Mouse (Mus musculus) megakaryocyte progenitor cell, adult 5-6 weeks (primary cell): ENCODE measurements at regions not wholly inside any gene's neighbourhood (a gene's known extent, or its start where the extent isn't known, plus 50 kb on each side); places are given as distances from the start of the nearest gene placed in this dataset.

ENCODE experiments used
- ATAC-seq: replicated peaks from 2 replicates; pipeline ENCODE4 v1.8.0; 2016; ENCODE audit warnings: mild to moderate bottlenecking, moderate TSS enrichment, inconsistent platforms; ENCODE audit not compliant: poor library complexity

- ATAC-seq, result no peak
Observed at GRCm38 (mm10) chr1:57643466-57644097, 130.4 kb upstream of the Spats2l start.

DNA sequence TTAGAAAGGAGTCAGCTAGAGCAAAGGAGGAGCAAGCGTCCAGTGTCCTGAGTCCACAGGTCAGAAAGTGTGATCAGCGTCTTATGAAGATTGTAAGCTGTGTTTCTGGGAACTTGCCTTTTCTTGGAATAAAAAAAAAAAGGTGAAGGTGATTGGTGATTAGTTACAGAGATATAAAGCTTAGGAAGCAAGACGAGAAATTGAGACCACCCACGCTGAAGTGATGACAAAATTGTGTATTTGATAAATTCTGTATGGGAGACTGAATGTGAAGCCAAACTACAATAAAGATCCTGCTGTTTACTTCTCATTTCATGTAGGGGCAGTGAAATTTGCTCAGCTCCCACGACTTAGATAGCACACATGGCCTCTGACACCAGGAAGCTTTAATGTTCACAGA lies 109.0 kb upstream of the Spats2l start:
- no peak for ATAC-seq

GRCm38 (mm10) chr1:57665724-57666123 lies 108.2 kb upstream of the Spats2l start:
- ATAC-seq, result no peak

GRCm38 (mm10) chr1:57666179-57666693 lies 107.7 kb upstream of the Spats2l start:
- no peak for ATAC-seq

DNA sequence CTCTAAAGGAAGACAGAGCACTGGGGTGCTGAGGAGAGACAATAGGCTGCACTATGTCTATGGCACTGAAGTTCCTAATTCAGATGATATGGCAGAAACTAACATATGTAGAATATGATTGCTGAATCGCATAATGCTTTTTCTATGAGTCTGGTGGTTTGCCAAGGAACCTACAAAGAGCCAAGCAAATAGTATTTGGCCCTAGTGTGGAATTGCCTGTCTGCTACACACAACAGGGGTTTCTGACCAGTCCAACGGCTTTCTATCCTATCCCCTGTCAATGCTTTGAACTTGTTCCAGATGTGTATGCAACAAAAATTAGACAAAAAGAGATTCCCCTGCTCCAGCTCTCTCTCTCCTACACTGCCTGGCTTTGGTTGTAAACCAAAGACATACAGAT lies 100.5 kb upstream of the Spats2l start:
- no peak for ATAC-seq

GRCm38 (mm10) chr1:57673957-57674699 lies 99.8 kb upstream of the Spats2l start:
- no peak for ATAC-seq

DNA sequence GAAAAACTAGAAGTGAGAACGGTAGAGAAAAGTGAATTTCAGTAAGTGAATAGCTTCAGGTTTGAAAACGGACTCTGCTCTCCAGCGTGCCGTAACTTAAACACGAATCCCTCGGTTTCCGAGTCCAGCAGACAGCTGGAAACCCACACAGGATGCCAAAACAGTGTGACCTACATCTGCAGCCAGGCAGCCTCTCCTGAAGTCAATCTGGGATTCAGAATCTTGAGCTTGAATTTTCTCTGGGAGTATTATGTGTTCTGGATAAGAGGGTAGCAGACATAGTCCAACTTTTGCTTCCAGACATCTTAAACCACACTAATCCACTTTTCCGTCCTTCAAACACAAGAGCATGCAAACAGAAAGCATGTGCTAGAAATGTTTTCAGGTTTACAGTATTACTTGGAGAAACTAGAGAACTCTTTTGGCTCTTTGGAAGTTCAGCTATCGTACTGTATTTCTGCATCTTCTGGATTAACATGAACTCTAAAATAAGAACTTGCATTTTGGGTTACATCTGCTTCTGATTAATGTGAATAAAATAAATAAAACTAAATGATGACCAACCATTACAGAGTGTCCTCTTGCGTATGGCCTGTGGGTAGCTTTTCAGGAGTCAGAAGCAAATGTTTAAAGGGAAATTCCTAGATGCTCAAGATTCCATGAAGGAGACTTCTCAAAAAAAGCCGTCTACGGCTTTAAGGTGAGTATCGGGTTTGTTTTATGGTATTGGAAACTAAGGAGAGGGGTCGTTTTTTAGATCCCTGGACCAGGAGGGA lies 89.4 kb upstream of the Spats2l start:
- ATAC-seq, result no peak

DNA sequence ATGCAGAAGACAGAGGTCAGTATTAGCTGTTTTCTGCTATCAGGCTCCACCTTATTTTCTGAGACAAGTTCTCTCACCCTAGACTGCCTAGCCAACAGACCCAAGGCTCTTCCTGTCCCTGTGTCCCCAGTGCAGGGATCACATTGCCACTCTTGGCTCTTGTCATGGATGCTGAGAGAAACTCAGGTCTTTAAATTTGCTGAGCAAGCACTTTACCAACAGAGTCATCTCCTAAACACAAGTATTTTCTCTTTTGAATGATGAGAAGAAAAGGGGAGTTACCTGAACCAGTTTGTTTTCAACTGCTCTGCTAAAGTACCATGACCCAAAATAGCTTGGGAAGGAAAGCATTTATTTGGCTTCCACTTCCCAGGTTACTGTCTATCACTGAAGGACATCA lies 84.7 kb upstream of the Spats2l start:
- ATAC-seq, result no peak

- no peak for ATAC-seq
Observed at GRCm38 (mm10) chr1:57707906-57708305, 66.1 kb upstream of the Spats2l start.

- ATAC-seq, result no peak
Observed at GRCm38 (mm10) chr1:57712916-57713503, 61.0 kb upstream of the Spats2l start.

- ATAC-seq, result no peak
Observed at GRCm38 (mm10) chr1:57717139-57717800, 56.7 kb upstream of the Spats2l start.

DNA sequence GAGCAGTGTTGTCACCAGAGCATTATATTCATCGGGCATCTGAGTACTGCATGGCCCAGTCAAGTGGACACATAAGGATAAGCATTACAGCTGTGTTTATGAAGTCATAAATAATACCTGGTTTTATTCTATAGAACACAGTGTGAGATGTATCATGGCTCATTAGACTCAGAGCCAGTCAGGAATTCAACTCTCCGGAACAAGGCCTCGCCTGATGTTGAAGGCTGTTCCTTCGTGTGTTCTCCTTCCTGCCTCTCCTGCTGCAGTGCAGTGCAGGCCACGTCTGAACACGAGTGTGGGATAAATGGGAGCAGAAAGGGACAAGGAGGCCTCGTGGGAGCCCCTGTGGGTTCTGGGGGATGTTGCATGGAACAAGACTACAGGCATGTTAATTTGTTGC lies 55.6 kb upstream of the Spats2l start:
- no peak for ATAC-seq
